Mouse (Mus musculus): ENCODE data around the gene Rpl12.

Gene Rpl12

GRCm38 (mm10) chr2:32947454-32947853 is 13.9 kb upstream of the Rpl12 start:
- DNase-seq: no peak

GRCm38 (mm10) chr2:32954581-32954980 is 6.8 kb upstream of the Rpl12 start:
- DNase-seq: no peak

- no peak for DNase-seq
Observed at GRCm38 (mm10) chr2:32957344-32957743, 4.0 kb upstream of the Rpl12 start.

GRCm38 (mm10) chr2:32960273-32960672 is 1.1 kb upstream of the Rpl12 start:
- DNase-seq: no peak

GRCm38 (mm10) chr2:32962062-32962874 is 909 bp downstream of the Rpl12 start:
- no peak for DNase-seq

- DNase-seq: no peak
Observed at GRCm38 (mm10) chr2:32962875-32963220, 1.5 kb downstream of the Rpl12 start.

GRCm38 (mm10) chr2:32963544-32963943 is 2.2 kb downstream of the Rpl12 start:
- DNase-seq: no peak

GRCm38 (mm10) chr2:32963981-32964380 is 2.6 kb downstream of the Rpl12 start:
- no peak for DNase-seq

GRCm38 (mm10) chr2:32964659-32965457 is 3.5 kb downstream of the Rpl12 start:
- no peak for DNase-seq

- DNase-seq: no peak
Observed at GRCm38 (mm10) chr2:32965511-32966183, 4.3 kb downstream of the Rpl12 start.

- DNase-seq: no peak
Observed at GRCm38 (mm10) chr2:32966184-32966688, 4.9 kb downstream of the Rpl12 start.

- peak; percentile 99 for DNase-seq
Observed at GRCm38 (mm10) chr2:32966689-32967631, 5.6 kb downstream of the Rpl12 start.

GRCm38 (mm10) chr2:32968024-32968614 is 6.8 kb downstream of the Rpl12 start:
- DNase-seq: peak; percentile 93

- DNase-seq: peak; percentile 98
Observed at GRCm38 (mm10) chr2:32969326-32969725, 8.0 kb downstream of the Rpl12 start.

- DNase-seq: no peak
Observed at GRCm38 (mm10) chr2:32971235-32971634, 9.9 kb downstream of the Rpl12 start.

- DNase-seq: no peak
Observed at GRCm38 (mm10) chr2:32974216-32974615, 12.9 kb downstream of the Rpl12 start.

GRCm38 (mm10) chr2:32977114-32977513 is 15.8 kb downstream of the Rpl12 start:
- DNase-seq: no peak

- no peak for DNase-seq
Observed at GRCm38 (mm10) chr2:32978675-32979074, 17.3 kb downstream of the Rpl12 start.

- DNase-seq: no peak
Observed at GRCm38 (mm10) chr2:32979675-32980074, 18.3 kb downstream of the Rpl12 start.

GRCm38 (mm10) chr2:32981281-32981680 is 19.9 kb downstream of the Rpl12 start:
- DNase-seq: no peak

- DNase-seq: peak; percentile 100
Observed at GRCm38 (mm10) chr2:32981725-32982271, 20.4 kb downstream of the Rpl12 start, which contains the start of gene Slc2a8. Gene Slc2a8 (minus strand): TSS chr2:32982083.
